Mouse (Mus musculus) limb, embryonic 13.5 days (tissue): ENCODE data around the gene Ankzf1. TPM values are rescaled to one million over a fixed set of nuclear protein-coding genes. Genes with fewer than 3 reads are reported as not detected.

ENCODE experiments used
- ATAC-seq: fragments of 200-750 bp; cut with Nextera tagmentation; 2 replicates; pipeline ENCODE4 v1.8.0; 2017; ENCODE audit warnings: low read depth, moderate number of reproducible peaks, moderate TSS enrichment; ENCODE audit not compliant: low FRiP score
- H3K27ac ChIP-seq: fragments of 300-500 bp; sonication (generic); 2 replicates; pipeline ENCODE4 v1.5.1; 2015; ENCODE audit warnings: inconsistent platforms, mild to moderate bottlenecking, moderate library complexity
- H3K27me3 ChIP-seq: fragments of 300-500 bp; sonication (generic); 2 replicates; pipeline ENCODE4 v1.6.1; 2015; ENCODE audit warnings: mild to moderate bottlenecking, inconsistent platforms
- H3K36me3 ChIP-seq: fragments of 300-500 bp; sonication (generic); 2 replicates; pipeline ENCODE4 v1.6.1; 2015; ENCODE audit warnings: inconsistent platforms, mild to moderate bottlenecking, moderate library complexity
- H3K4me1 ChIP-seq: fragments of 300-500 bp; sonication (generic); 2 replicates; pipeline ENCODE4 v1.6.1; 2015; ENCODE audit warnings: inconsistent platforms
- H3K4me2 ChIP-seq: fragments of 300-500 bp; sonication (generic); replicated peaks from 2 replicates; pipeline ENCODE4 v1.6.1; 2015; ENCODE audit warnings: inconsistent platforms, mild to moderate bottlenecking, moderate library complexity
- H3K4me3 ChIP-seq: fragments of 300-500 bp; sonication (generic); 2 replicates; pipeline ENCODE4 v1.5.1; 2015; ENCODE audit warnings: moderate library complexity, mild to moderate bottlenecking, inconsistent platforms
- H3K9ac ChIP-seq: fragments of 300-500 bp; sonication (generic); 2 replicates; pipeline ENCODE4 v1.6.1; 2015; ENCODE audit warnings: mild to moderate bottlenecking, inconsistent platforms
- H3K9me3 ChIP-seq: fragments of 300-500 bp; sonication (generic); 2 replicates; pipeline ENCODE4 v1.6.1; 2016; ENCODE audit warnings: inconsistent platforms
- WGBS: fragments of 180-500 bp; shearing (Covaris S2); methylation state at CpG from one replicate; pipeline ENCODE4 v1.1.7; 2015; 5-methylcytosine and 5-hydroxymethylcytosine counted together
- polyA plus RNA-seq: library from polyadenylated mRNA; unstranded; fragments of >200 nt; fragmentation: Nextera tagmentation; extraction: Ambion mirVana; gene quantifications from 2 replicates; pipeline ENCODE4 v1.2.1, GENCODE M21; 2015

Ankzf1 gene
- polyA plus RNA-seq, 1 experiment from 2014 or later: 28.9 TPM

DNA sequence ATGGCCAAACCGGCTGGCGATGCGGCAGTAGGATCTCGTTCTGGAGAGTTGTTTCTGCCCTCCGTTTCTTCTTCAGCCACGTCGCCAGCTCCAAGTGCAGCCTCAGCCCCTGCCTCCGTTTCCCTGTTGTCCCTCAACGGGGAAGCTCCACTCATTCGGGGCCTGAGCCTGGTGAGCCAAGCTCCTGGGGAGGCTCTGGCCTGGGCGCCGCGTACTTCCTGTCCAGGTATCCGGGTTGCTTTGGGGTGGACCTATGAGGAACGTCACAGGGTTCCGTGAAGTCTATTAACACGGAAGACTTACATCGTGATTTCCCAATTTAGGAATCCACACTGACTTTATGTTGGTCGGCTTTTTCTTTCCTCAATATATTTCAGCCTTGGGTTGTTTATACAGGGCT, 501 bp downstream of the Ankzf1 start:
- H3K4me2 ChIP-seq: peak overlapping the region; percentile 95
- peaks cover 37% of the 10 kb centered on the region for H3K36me3 ChIP-seq
- no peaks in the 10 kb centered on the region for H3K27me3 ChIP-seq
- peak overlapping the region; percentile 80 for H3K4me3 ChIP-seq
- peak overlapping the region; percentile 93 for H3K27ac ChIP-seq
- peak overlapping the region; percentile 90 for H3K9ac ChIP-seq
- peaks cover 22% of the 10 kb centered on the region for H3K4me1 ChIP-seq
- no peaks in the 10 kb centered on the region for H3K9me3 ChIP-seq
- no peak for ATAC-seq
- WGBS: under 1% methylated on average over 19 of the region's 19 CpGs

DNA sequence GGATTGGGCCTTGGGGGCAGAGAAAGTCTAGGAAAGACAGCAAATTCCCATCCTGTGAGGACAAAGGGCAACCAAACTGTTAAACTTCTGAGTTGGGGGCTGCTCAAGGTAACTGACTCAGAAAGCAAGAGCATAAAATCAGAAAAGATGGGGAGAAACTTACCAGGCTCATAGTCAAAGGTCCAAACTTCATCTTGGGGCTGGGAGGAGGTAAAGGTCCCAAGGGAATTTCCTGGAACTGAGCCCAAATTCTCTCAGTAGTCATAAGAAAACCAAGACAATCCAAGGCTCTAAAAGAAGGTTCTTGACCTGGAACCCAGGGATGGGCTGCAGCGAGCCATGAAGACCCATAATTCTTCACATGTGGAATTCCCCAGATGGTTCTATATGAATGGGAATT, 9.3 kb downstream of the Ankzf1 start:
- ATAC-seq: no peak
- 86% methylated on average over 1 of the region's 1 CpGs for WGBS

DNA sequence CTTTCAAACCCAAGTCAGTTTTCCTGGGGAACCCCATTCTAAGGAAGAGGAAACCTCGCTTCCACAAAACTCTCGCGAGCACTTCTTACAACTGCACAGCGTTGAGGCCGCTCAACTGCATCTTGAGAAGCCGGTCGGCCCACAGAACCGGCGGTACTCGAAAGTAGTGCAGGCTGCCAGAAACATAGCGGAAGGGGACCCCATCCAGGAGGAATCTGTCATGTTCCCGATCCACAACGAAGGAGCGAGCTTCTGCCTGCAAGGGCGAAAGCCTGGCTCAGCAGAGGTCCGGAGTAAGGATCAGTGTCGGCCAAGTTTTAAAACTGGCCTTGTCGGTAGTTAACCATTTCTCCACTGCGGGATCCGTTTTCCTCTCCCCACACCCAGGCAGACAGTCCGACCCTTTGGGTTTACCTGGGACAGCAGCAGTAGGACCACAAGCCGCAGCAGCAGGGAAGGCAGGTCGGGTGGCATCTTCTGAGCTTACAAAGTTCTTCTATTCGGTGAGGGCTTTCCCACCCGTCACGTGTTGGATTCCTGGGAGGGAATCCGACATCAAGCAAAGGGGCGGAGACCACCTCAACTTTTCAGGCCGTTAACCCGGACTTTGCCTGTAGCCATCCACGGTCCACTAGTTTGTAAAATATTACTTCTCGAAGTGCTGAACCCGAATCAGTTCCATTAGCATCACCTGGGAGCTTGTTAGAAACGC, 17.2 kb downstream of the Ankzf1 start:
- Histone ChIP-seq H3K9ac (peak overlapping the region; percentile 72), H3K27ac (no peak overlapping the region), H3K27me3 (peaks cover 4% of the 10 kb centered on the region; the same call in 1 of the 2 replicates), H3K4me3 (peak overlapping the region; percentile 95), H3K4me2 (peak overlapping the region; percentile 97), H3K9me3 (no peaks in the 10 kb centered on the region), H3K36me3 (peaks cover 22% of the 10 kb centered on the region), H3K4me1 (peaks cover 32% of the 10 kb centered on the region)
- WGBS: 9% methylated on average over 34 of the region's 34 CpGs
- ATAC-seq: no peak

More for the DNA sequence above, 9.3 kb downstream of the Ankzf1 start:
- Histone ChIP-seq H3K36me3 (peaks cover 41% of the 10 kb centered on the region), H3K4me2 (no peak overlapping the region), H3K9ac (no peak overlapping the region), H3K9me3 (no peaks in the 10 kb centered on the region), H3K4me1 (no peaks in the 10 kb centered on the region), H3K27ac (no peak overlapping the region), H3K27me3 (no peaks in the 10 kb centered on the region), H3K4me3 (no peak overlapping the region)

DNA sequence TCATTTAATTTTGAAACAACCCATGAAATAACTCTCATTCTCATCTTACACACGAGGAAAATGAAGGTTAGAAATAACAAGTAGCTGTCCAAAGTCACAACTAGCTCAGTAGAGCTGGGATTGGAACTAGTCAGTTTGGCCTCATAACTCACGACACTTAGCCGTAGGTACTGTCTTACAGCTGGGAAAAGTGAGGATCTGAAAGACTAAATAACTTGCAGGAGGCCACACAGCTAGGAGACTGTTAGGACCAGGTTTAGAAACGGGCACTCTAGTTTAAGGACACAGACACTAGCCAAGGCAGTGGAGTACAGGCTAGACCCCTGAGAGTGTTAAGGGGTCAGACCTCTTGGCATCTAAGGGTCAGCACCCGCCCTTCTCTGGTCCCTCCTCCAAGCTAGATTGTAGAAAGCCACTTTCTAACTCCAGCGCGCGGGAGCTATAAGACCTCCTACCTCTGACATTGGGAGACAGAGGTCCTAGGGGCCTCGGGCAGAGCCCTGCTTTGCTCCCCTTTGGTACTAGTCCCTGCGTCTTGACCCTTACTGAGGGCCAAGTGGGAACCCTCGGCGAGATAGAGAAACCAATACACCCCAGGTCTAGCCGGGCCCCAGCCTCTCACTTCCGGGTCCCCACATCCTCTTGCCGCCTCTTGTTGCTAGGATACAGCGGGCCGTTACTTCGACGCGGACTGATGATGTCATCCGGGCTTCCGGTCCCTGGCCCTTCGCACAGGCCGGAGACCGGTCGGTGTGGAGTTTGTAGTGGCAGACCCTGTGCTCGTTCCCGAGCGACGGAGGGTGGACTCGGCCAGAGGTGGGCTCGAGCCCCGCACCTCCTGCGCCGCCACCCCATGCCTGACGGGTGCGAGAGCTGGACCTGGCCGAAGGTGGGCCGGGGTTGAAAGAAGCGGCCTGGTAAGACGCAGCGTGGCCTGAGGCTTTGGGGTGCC, 18.5 kb downstream of the Ankzf1 start, which contains the start of the genes Glb1l and Stk16:
Gene Glb1l, minus strand, starts transcription at position 678 of the 952 bp plus-strand sequence.
Gene Stk16, plus strand, starts transcription at position 703 of the 952 bp plus-strand sequence.
- peaks cover 4% of the 10 kb centered on the region for H3K27me3 ChIP-seq
- H3K9me3 ChIP-seq: no peaks in the 10 kb centered on the region
- H3K4me1 ChIP-seq: peaks cover 32% of the 10 kb centered on the region
- peak; percentile 95 for ATAC-seq
- H3K9ac ChIP-seq: peak within 1 kb of the TSS; percentile 95
- H3K36me3 ChIP-seq: peaks cover 35% of the 10 kb centered on the region
- no peak within 1 kb of the TSS for H3K27ac ChIP-seq
- WGBS: 6% methylated on average over 42 of the region's 42 CpGs
- peak within 1 kb of the TSS; percentile 95 for H3K4me3 ChIP-seq
- H3K4me2 ChIP-seq: peak within 1 kb of the TSS; percentile 97

DNA sequence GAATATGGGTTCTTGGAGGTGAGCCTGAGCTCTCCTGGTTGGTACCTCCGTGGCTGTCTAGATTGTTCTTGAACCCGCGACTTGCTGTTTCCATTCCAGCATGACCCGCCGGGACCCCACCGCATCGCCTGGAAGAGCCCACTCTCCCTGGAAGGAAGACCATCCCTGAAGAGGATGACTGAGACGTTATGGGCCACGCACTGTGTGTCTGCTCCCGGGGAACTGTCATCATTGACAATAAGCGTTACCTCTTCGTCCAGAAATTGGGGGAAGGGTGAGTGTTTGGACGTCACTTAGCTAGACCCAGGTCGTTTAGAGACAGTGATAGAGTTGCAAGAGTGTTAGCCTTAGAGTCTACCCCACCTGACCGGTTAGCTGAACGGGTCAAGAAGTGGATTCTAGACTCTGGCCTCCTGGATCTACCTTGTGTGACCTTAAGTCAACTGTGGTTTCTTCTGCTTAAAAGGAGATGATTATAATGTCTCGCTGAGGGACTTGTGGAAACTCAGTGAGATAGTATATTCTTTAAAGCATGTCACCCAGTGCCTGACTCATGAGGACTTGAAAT, 19.3 kb downstream of the Ankzf1 start:
- peak overlapping the region; percentile 95 for H3K4me3 ChIP-seq
- no peak for ATAC-seq
- 11% methylated on average over 17 of the region's 17 CpGs for WGBS
- H3K4me1 ChIP-seq: peaks cover 32% of the 10 kb centered on the region
- peaks cover 13% of the 10 kb centered on the region for H3K27me3 ChIP-seq
- peak overlapping the region; percentile 97 for H3K4me2 ChIP-seq
- peaks cover 41% of the 10 kb centered on the region for H3K36me3 ChIP-seq
- no peaks in the 10 kb centered on the region for H3K9me3 ChIP-seq
- H3K9ac ChIP-seq: peak overlapping the region; percentile 95
- H3K27ac ChIP-seq: no peak overlapping the region

DNA sequence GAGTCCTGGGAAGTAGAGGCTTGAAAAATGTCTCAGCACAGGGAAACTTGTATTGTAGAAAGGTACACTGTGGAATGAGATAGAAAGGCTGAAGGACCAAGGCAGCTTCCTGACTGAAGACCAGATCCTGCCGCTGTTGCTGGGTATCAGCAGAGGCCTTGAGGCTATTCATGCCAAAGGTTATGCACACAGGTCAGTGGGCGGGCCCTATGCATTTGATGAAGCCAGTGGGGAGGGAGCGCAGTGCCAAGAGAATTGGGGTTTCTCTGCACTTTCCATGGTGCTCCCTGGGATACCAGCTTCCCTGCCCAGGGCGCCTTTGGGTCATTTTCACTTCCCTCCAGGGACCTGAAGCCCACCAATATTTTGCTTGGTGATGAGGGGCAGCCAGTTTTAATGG, 20.6 kb downstream of the Ankzf1 start:
- peaks cover 25% of the 10 kb centered on the region for H3K27me3 ChIP-seq
- H3K27ac ChIP-seq: no peak overlapping the region
- no peaks in the 10 kb centered on the region for H3K9me3 ChIP-seq
- no peak overlapping the region for H3K9ac ChIP-seq
- peaks cover 32% of the 10 kb centered on the region for H3K4me1 ChIP-seq
- no peak overlapping the region for H3K4me3 ChIP-seq
- H3K4me2 ChIP-seq: no peak overlapping the region; the same call in 1 of the 2 replicates
- 89% methylated on average over 4 of the region's 4 CpGs for WGBS
- no peak for ATAC-seq
- peaks cover 41% of the 10 kb centered on the region for H3K36me3 ChIP-seq

DNA sequence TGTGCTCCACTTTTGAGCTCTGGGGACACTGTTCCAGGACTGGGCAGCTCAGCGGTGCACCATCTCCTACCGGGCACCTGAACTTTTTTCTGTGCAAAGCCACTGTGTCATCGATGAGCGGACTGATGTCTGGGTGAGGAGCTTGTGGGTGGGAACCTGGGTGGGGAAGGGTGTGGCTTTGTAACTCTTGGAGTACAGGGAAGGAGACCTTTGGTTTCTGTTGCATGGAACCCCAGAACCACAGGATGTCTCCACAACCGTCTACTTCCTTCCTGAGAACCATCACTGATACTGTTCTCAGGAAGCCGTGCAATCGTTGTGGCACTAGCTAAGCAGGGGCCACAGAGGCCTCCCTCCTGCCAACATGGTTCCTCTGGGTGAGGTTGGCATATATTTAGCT, 21.1 kb downstream of the Ankzf1 start:
- Histone ChIP-seq H3K36me3 (peaks cover 41% of the 10 kb centered on the region), H3K9me3 (no peaks in the 10 kb centered on the region), H3K9ac (no peak overlapping the region), H3K27ac (no peak overlapping the region), H3K4me1 (peaks cover 34% of the 10 kb centered on the region), H3K4me3 (no peak overlapping the region), H3K4me2 (no peak overlapping the region), H3K27me3 (peaks cover 31% of the 10 kb centered on the region)
- no peak for ATAC-seq
- WGBS: 90% methylated on average over 7 of the region's 7 CpGs

DNA sequence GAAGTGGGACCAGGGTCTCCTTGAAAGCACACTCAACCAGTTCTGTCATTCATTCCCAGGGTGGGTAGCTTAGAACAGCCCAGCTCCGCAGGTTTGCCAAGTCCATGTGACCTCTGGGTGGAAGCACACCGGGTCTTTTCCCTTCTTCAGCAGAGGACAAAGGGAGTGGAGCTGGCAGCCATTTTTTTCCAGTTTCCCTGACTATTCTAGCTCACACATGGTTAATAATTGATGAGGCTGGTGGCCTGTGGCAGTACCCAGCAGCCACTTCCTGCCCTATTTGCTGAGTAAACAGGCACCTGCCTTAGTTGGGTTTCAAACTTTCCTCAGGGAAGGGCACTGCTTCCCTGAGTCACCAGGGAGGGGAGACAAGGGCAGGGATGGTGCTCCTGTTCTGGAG, 22.5 kb downstream of the Ankzf1 start:
- Histone ChIP-seq H3K36me3 (peaks cover 41% of the 10 kb centered on the region), H3K27ac (no peak overlapping the region), H3K4me3 (no peak overlapping the region), H3K9ac (no peak overlapping the region), H3K4me2 (no peak overlapping the region), H3K4me1 (peaks cover 37% of the 10 kb centered on the region), H3K9me3 (no peaks in the 10 kb centered on the region), H3K27me3 (peaks cover 44% of the 10 kb centered on the region)
- WGBS: 85% methylated on average over 2 of the region's 2 CpGs
- no peak for ATAC-seq

DNA sequence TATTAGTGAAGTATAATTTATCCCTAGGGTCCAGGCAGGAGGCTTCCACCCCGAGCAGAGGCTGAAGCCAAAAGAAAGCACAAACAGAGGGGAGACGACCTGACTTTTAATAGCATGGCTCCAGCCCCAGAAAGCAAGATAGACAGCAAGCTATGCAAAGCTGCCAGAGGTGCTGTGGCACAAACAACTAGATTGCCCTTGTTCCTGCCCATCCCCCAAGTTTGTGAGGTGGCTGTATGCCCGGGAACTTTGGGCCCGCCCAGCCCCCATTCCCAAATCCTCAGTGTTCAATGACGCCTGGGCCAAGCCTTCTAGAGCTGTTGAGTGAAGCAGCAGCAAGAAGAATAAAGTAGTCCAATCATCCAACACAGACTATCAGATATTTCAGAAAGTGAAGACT, 22.9 kb downstream of the Ankzf1 start:
- H3K36me3 ChIP-seq: peaks cover 41% of the 10 kb centered on the region
- no peaks in the 10 kb centered on the region for H3K9me3 ChIP-seq
- H3K9ac ChIP-seq: no peak overlapping the region
- peaks cover 45% of the 10 kb centered on the region for H3K27me3 ChIP-seq
- no peak for ATAC-seq
- no peak overlapping the region for H3K4me3 ChIP-seq
- no peak overlapping the region for H3K27ac ChIP-seq
- no peak overlapping the region for H3K4me2 ChIP-seq
- WGBS: 81% methylated on average over 5 of the region's 5 CpGs
- H3K4me1 ChIP-seq: peaks cover 37% of the 10 kb centered on the region

DNA sequence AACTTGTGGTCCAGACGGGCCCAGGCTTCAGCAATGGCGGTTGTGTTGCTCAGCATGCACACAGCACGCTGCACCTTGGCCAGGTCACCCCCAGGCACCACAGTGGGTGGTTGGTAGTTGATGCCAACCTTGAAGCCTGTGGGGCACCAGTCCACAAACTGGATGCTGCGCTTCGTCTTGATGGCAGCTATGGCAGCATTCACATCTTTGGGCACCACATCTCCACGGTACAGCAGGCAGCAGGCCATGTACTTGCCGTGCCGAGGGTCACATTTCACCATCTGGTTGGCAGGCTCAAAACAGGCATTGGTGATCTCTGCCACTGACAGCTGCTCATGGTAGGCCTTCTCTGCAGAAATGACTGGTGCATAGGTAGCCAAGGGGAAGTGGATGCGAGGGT, 23.8 kb downstream of the Ankzf1 start:
- no peak overlapping the region for H3K4me3 ChIP-seq
- 90% methylated on average over 9 of the region's 9 CpGs for WGBS
- peaks cover 54% of the 10 kb centered on the region for H3K27me3 ChIP-seq
- H3K9ac ChIP-seq: no peak overlapping the region
- H3K4me2 ChIP-seq: no peak overlapping the region
- no peak for ATAC-seq
- peaks cover 41% of the 10 kb centered on the region for H3K36me3 ChIP-seq
- no peak overlapping the region for H3K27ac ChIP-seq
- peaks cover 31% of the 10 kb centered on the region for H3K4me1 ChIP-seq
- no peaks in the 10 kb centered on the region for H3K9me3 ChIP-seq

DNA sequence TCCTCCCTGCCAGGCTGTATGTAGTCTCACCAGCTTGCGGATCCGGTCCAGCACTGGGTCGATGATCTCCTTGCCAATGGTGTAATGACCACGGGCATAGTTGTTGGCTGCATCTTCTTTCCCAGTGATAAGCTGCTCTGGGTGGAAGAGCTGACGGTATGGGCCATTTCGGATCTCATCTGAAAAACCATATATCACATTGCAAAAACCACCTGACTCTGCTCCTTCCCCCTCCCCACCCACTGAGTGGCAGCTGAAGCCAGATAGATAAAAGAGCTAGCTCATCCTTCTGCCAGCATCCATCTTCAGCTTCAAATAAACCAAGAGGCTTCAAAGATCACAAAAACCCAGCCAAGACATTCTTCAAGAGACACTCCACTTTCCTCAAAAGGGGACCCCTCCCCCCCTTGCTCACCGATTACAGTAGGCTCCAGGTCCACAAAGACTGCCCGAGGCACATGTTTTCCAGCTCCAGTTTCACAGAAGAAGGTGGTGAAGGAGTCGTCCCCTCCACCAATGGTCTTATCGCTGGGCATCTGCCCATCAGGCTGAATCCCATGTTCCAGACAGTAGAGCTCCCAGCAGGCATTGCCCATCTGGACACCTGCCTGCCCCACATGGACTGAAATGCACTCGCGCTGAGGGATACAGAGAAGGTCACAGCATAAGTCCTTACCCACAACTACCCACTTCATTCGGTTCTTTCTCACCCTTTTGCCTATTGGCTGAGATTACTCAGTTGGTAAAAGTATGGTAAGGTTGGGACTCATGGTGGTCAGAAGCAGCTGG, 25.0 kb downstream of the Ankzf1 start:
- H3K27me3 ChIP-seq: peaks cover 66% of the 10 kb centered on the region

More for the DNA sequence above, 25.0 kb downstream of the Ankzf1 start:
- no peaks in the 10 kb centered on the region for H3K9me3 ChIP-seq
- no peak overlapping the region for H3K27ac ChIP-seq
- peaks cover 23% of the 10 kb centered on the region for H3K4me1 ChIP-seq
- no peak overlapping the region for H3K9ac ChIP-seq
- 74% methylated on average over 13 of the region's 13 CpGs for WGBS
- H3K36me3 ChIP-seq: peaks cover 39% of the 10 kb centered on the region
- no peak for ATAC-seq
- H3K4me3 ChIP-seq: no peak overlapping the region
- peak overlapping the region; percentile 96; the same call in 1 of the 2 replicates for H3K4me2 ChIP-seq
